Mouse (Mus musculus): ENCODE results near the gene Kcng1.

DNA sequence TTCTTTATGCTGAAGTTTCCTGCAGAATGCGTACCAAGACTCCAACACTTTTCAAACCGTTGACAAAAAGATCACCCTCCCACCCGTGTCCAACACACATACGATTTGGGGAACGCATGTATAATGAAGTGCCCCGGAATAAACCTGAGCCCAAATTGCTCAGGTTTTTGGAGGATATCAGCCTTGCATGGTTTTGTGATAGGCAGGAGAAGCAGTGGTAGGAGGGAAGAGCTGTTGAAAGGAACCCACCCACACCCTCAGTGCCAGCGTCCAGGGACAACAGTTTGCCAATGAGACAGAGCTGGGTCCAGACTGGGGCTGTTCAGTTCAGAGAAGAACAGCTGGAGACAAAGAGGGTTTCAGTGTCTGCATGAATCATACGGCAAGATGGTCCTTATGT is 18.1 kb upstream of the Kcng1 start:
- no peak for TF ChIP-seq MAX (IDR thresholded peaks at IDR 0.05; ENCODE audit: low read depth)
- no peak for TF ChIP-seq POLR2A (IDR thresholded peaks at IDR 0.05; ENCODE audit: insufficient read length, low read depth)
- TF ChIP-seq MYOG (IDR thresholded peaks at IDR 0.05; ENCODE audit: control insufficient read depth in 1 of 3, insufficient read depth in 1 of 3, insufficient read length in 2 of 3, low read depth in 2 of 3) = no peak
- no peak for TF ChIP-seq POLR2AphosphoS2 (IDR thresholded peaks at IDR 0.05; ENCODE audit: insufficient read length, low read depth)
- no peak for TF ChIP-seq MYOD1 (IDR thresholded peaks at IDR 0.05; ENCODE audit: control insufficient read depth in 1 of 3, insufficient read length in 2 of 3, low read depth in 2 of 3)
- no peak for TF ChIP-seq TCF12 (IDR thresholded peaks at IDR 0.05; ENCODE audit: insufficient read depth, poor library complexity, severe bottlenecking)
- TF ChIP-seq USF1 (IDR thresholded peaks at IDR 0.05; ENCODE audit: low read depth) = no peak
- TF ChIP-seq SRF (IDR thresholded peaks at IDR 0.05; ENCODE audit: control insufficient read depth, insufficient read length, low read depth) = no peak
- TF ChIP-seq CEBPB (IDR thresholded peaks at IDR 0.05; ENCODE audit: insufficient read depth, poor library complexity, severe bottlenecking) = no peak
- TF ChIP-seq E2F4 (IDR thresholded peaks at IDR 0.05; ENCODE audit: insufficient read depth) = no peak
- TF ChIP-seq REST (IDR thresholded peaks at IDR 0.05; ENCODE audit: insufficient read depth, insufficient read length) = no peak
- TF ChIP-seq TCF3 (IDR thresholded peaks at IDR 0.05; ENCODE audit: insufficient read length, low read depth) = no peak
